Mouse (Mus musculus) common myeloid progenitor, adult 5-6 weeks (primary cell): Measurements from ENCODE around the gene Lmx1b. TPM values are rescaled to one million over a fixed set of nuclear protein-coding genes. Genes with fewer than 3 reads are reported as not detected.

Experiments
- ATAC-seq: replicated peaks from 2 replicates; pipeline ENCODE4 v1.8.0; 2016; ENCODE audit warnings: low read depth, mild to moderate bottlenecking, moderate TSS enrichment, inconsistent platforms; ENCODE audit not compliant: poor library complexity, severe bottlenecking
- total RNA-seq: library from RNA; stranded (forward); fragments of 200-1000, 187-1606 nt; gene quantifications from 2 replicates; pipeline ENCODE4 v1.2.3, GENCODE M21; 2017

Gene Lmx1b
- not detected in 2 replicates for total RNA-seq

DNA sequence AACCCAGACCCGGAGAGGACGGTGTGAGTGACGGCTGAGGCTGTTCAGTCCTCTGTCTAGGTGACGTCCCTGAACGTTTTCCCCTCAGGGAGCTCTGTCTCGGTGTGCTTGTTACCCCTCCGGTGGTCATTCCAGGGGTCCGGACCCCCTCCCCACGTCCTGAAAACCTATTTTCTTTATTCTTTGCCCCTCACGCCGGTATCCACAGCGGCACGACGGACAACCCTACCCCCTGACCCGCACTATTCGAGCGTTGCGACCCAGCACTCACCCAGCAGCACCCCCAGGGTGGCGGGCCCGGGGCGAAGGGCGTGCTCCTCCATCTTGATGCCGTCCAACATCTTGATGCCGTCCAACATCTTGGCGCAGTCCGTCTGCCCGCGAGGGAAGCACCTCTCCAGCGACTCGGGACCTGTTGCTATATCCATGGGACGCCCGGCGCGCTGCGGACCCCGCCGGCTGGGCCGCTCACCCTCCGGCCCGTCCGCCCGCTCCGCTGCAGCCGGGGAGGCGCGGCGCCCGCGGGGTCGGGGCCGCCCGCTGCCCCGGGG, at the start of gene Lmx1b:
Gene Lmx1b, minus strand, starts transcription at position 341 of the 551 bp plus-strand sequence.
- ATAC-seq: no peak

- ATAC-seq: peak; percentile 54; the same call in 1 of the 2 replicates
These were observed 49.7 kb upstream of the Lmx1b start for GRCm38 (mm10) chr2:33689880-33690462.

DNA sequence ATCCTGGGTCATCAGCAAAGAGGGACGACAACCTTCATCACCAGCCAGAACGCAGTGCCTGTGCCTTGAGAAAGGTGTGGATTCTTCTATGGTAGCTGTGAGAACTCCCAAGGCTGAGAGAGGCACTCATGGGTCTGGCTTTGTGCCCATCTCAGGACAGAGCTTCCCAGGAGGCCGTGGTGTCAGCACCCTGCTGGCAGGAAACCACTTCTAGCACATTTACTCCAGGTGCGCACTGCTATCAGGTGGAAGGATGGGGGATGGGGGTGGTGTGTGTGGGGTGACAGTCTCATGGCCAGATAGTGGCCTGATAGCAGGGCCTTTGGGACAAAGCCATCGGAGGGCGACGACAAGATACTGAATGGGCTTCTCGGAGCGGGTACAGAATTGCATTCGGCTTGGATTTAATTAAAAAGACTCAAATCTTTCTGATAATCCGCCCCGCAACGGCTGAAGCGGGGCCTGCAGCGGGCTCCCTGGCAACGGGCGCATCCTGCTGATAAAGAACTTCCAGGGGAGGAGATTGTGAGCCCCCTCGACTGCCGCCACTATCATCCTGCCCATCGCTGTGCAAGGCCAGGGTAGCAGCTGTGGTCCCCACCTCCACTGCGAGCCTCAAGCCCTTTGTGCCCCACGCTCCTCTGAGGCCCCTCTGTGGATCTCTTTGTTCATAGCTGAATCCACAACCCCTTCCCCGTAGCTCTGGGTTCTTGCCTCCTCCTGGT, 49.0 kb upstream of the Lmx1b start:
- ATAC-seq: no peak

DNA sequence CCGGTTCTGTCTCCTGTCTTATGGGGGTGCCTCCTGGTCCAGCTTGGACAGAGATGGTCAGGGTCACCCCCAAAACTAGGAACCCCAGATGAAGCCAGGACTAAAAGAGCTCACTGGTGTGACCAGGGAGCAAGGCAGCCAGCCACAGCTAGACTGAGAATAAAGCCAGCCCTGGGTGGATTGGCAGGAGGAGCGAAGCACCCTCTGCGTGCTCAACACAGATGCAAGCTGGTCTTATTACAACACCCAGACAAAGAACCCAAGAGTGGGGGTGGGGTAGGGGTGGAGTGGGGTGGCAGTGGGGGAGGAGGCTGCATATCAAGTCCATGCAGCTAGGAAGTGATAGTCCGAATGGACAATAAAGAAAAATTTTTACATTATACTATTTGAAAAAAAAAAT, 43.3 kb upstream of the Lmx1b start:
- ATAC-seq: no peak

- no peak for ATAC-seq
These were observed 42.8 kb upstream of the Lmx1b start for GRCm38 (mm10) chr2:33683095-33683494.

GRCm38 (mm10) chr2:33682219-33682618, 41.9 kb upstream of the Lmx1b start:
- ATAC-seq: no peak

- no peak for ATAC-seq
These were observed 38.8 kb upstream of the Lmx1b start for GRCm38 (mm10) chr2:33678950-33679654.

GRCm38 (mm10) chr2:33672701-33673472, 32.6 kb upstream of the Lmx1b start:
- no peak for ATAC-seq

DNA sequence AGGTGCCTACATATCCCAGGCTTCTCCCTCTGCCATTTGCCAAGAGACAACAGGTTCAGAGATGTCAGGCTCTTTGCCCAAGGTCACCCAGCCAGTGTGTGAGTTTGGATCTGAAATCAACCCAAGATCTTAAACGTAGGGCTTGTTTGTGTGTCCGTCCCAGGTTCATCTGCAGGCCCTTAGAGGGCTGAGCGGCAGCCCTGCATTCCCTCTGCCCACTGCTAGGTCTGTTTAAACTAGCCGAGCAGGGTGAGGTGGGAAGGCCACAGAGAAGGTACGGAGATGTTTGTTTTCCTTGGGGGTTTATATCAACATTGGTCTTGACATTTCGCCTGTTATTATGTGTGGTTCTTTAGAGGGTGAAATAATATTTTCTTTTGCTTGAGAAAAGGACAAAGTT, 28.4 kb upstream of the Lmx1b start:
- no peak for ATAC-seq

- ATAC-seq: no peak
These were observed 26.2 kb upstream of the Lmx1b start for GRCm38 (mm10) chr2:33666388-33666945.

- ATAC-seq: no peak
These were observed 25.2 kb upstream of the Lmx1b start for GRCm38 (mm10) chr2:33665363-33666058.

DNA sequence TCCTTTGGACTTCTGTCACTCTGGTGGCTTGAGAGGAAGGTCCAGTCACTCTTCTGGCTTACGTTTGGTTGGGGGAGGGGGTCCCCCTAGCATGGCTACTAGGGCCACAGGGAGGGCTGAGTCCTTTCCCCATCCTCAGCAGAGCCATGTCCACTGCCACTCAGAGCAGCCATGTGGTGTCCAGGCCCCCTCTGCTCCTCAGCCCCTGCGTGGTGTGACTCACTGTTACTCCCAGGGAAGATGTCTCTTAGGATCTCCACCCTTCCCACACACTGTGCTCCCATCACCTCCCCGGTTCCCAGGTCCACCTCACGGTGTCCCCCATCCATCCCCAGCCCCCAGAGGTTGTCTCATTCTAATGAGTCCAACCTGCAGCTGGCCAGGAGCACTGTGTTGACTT, 24.4 kb upstream of the Lmx1b start:
- no peak for ATAC-seq

GRCm38 (mm10) chr2:33659288-33659629, 18.9 kb upstream of the Lmx1b start:
- ATAC-seq: peak; percentile 60; the same call in 1 of the 2 replicates

- ATAC-seq: 0 out of 2 replicates have a peak, but pooled peaks have one; percentile 5
These were observed 18.4 kb upstream of the Lmx1b start for GRCm38 (mm10) chr2:33658602-33659287.

DNA sequence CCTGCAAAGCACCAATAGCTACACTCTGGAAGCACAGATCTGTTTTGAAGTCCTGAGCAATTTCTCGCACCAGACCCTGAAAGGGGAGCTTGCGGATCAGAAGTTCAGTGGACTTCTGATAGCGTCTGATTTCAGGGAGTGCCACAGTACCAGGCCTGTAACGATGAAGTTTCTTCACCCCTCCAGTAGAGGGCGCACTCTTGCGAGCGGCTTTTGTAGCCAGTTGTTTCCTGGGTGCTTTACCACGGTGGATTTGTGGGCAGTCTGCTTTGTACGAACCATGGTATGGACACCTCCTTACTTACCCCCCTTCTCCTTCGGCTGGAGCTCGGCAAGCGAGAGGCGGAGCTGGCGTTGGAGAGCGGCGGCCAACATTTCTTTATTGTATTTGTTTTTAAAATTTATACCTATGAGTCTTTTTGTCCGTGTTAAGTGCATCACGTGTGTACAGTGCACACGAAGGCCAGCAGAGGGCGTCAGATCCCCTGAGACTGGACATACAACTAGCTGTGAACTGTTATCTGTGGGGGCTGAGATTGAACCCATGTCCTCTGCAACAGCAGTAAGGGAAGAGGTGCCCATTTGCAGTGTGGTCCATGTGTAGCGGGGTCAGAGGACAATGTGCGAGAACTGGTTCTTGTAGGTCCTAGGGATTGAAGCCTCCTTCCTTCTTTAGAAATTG, 12.3 kb upstream of the Lmx1b start:
- ATAC-seq: no peak

- ATAC-seq: no peak
These were observed 9.1 kb upstream of the Lmx1b start for GRCm38 (mm10) chr2:33649371-33649770.

DNA sequence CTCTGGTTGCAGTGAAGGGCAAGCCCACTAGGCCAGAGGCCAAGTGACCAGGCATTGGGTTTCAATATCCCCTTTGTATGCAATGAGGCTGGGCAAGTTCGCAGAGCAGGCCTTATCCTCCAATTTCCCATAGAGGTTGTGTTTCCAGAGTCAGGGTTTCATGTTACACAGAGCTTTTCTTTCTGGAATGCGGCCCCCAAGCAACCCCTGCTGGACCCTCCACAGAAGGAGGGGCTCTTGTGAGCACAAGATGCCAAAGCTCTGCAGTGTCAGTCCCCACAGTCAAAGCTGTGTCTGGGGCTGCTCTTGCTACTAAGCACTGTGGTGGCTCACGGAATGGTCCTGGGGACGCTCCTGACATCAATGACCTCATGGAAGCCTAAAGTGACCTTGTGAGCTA, 8.6 kb upstream of the Lmx1b start:
- no peak for ATAC-seq

DNA sequence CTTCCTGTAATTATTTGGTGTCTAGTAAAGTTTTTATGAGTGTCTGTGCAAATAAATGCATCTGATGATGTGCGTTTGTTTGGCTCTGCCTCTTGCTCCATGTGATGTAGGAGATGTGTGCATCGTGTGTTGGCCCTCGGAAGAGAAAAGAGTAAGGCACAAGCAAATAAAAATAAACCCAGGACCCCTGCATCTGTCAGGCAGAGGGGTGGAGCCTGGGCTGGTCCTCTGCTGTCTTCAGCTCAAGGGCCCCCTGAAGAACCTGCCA, 5.9 kb upstream of the Lmx1b start:
- no peak for ATAC-seq
